ENCODE assay signal across 1 mouse cellular context in genomic region chr11:78512025-78512957, GRCm38 (mm10).
TF ChIP-seq lines count a peak whose summit lies in the region.

Gene Tmem199, minus strand, starts transcription at chr11:78512172.
Gene Poldip2, plus strand, starts transcription at chr11:78512193.

TF ChIP-seq in MEL, 35 proteins besides CTCF, POLR2A, EP300 and RAD21 (continued from another document):
- no peak for TF ChIP-seq RCOR1 (IDR thresholded peaks at IDR 0.05; ENCODE audit: low read depth, low read length)
- no peak for TF ChIP-seq CHD2 (IDR thresholded peaks at IDR 0.05; ENCODE audit: low read length)
- no peak for TF ChIP-seq GABPA (IDR thresholded peaks at IDR 0.05; ENCODE audit: low read depth, low read length)
